Mouse (Mus musculus) liver (tissue): ENCODE measurements around the gene Slc6a14.

Experiments
- DNase-seq: peaks from one replicate; pipeline ENCODE4 v3.0.0-alpha.2; 2020; ENCODE audit warnings: mixed read lengths

The Slc6a14 gene

GRCm38 (mm10) chrX:21714829-21715228 is at the start of gene Slc6a14:
Slc6a14 (plus strand) TSS chrX:21714896.
- no peak for DNase-seq

- DNase-seq = no peak
Measured at GRCm38 (mm10) chrX:21670896-21671295, 43.8 kb upstream of the Slc6a14 start.

GRCm38 (mm10) chrX:21695220-21695619 is 19.5 kb upstream of the Slc6a14 start:
- DNase-seq = no peak

- no peak for DNase-seq
Measured at GRCm38 (mm10) chrX:21695687-21696086, 19.0 kb upstream of the Slc6a14 start.

- no peak for DNase-seq
Measured at GRCm38 (mm10) chrX:21701646-21702045, 13.1 kb upstream of the Slc6a14 start.

GRCm38 (mm10) chrX:21704470-21704869 is 10.2 kb upstream of the Slc6a14 start:
- no peak for DNase-seq

- DNase-seq = no peak
Measured at GRCm38 (mm10) chrX:21715293-21715692, 597 bp downstream of the Slc6a14 start.

GRCm38 (mm10) chrX:21716885-21717284 is 2.2 kb downstream of the Slc6a14 start:
- DNase-seq = no peak

GRCm38 (mm10) chrX:21744997-21745396 is 30.3 kb downstream of the Slc6a14 start, which contains the start of gene Gm28269:
Gm28269 (minus strand) TSS chrX:21745097.
- no peak for DNase-seq
